Mouse (Mus musculus) lung, postnatal 14 days (tissue): Measurements from ENCODE around the gene Snx21.
"Not testable (repeated sequence)": the region's sequence is repeated elsewhere in the genome, so short reads cannot be mapped to it uniquely, and the experiment has no call there.

ENCODE experiments used
- DNase-seq: peaks from one replicate; pipeline ENCODE4 v3.0.0; 2021

Gene Snx21

GRCm38 (mm10) chr2:164795868-164796267 lies 10.2 kb downstream of the Snx21 start:
- DNase-seq, result no peak

- not testable (repeated sequence) for DNase-seq
These were observed 12.9 kb downstream of the Snx21 start for GRCm38 (mm10) chr2:164798554-164798953.

- no peak for DNase-seq
These were observed 14.8 kb downstream of the Snx21 start for GRCm38 (mm10) chr2:164800252-164801004.

- no peak for DNase-seq
These were observed 17.7 kb downstream of the Snx21 start for GRCm38 (mm10) chr2:164803201-164803920.

- DNase-seq, result no peak
These were observed 18.3 kb downstream of the Snx21 start for GRCm38 (mm10) chr2:164803921-164804313.

- DNase-seq, result peak; percentile 98
These were observed 19.1 kb downstream of the Snx21 start, which contains the start of the genes Acot8 and Zswim3 for GRCm38 (mm10) chr2:164804533-164805331. Acot8 (minus strand) TSS chr2:164804882. Zswim3 (plus strand) TSS chr2:164805098.

GRCm38 (mm10) chr2:164805332-164805718 lies 19.7 kb downstream of the Snx21 start:
- DNase-seq, result no peak

GRCm38 (mm10) chr2:164806614-164807013 lies 21.0 kb downstream of the Snx21 start:
- DNase-seq, result no peak

- DNase-seq, result no peak
These were observed 27.9 kb downstream of the Snx21 start for GRCm38 (mm10) chr2:164813557-164813956.

- no peak for DNase-seq
These were observed 29.7 kb downstream of the Snx21 start for GRCm38 (mm10) chr2:164815348-164815747.

GRCm38 (mm10) chr2:164815821-164816220 lies 30.2 kb downstream of the Snx21 start:
- no peak for DNase-seq

- no peak for DNase-seq
These were observed 31.6 kb downstream of the Snx21 start for GRCm38 (mm10) chr2:164817206-164817605.

GRCm38 (mm10) chr2:164817703-164818102 lies 32.1 kb downstream of the Snx21 start:
- DNase-seq, result no peak

GRCm38 (mm10) chr2:164821060-164821459 lies 35.4 kb downstream of the Snx21 start:
- DNase-seq, result no peak

GRCm38 (mm10) chr2:164822636-164823165 lies 37.1 kb downstream of the Snx21 start, which contains the start of gene Zswim1:
Zswim1 (plus strand) TSS chr2:164822686.
- peak; percentile 100 for DNase-seq

- DNase-seq, result no peak
These were observed 37.6 kb downstream of the Snx21 start for GRCm38 (mm10) chr2:164823181-164823585.

GRCm38 (mm10) chr2:164823969-164824368 lies 38.3 kb downstream of the Snx21 start:
- DNase-seq, result no peak

- DNase-seq, result no peak
These were observed 39.9 kb downstream of the Snx21 start for GRCm38 (mm10) chr2:164825521-164825920.

- no peak for DNase-seq
These were observed 41.7 kb downstream of the Snx21 start for GRCm38 (mm10) chr2:164827146-164827850.

- no peak for DNase-seq
These were observed 42.8 kb downstream of the Snx21 start, which contains the start of gene Spata25 for GRCm38 (mm10) chr2:164828437-164828836. Spata25 (minus strand) TSS chr2:164828537.

GRCm38 (mm10) chr2:164829090-164829489 lies 43.5 kb downstream of the Snx21 start:
- DNase-seq, result no peak

- DNase-seq, result no peak
These were observed 45.4 kb downstream of the Snx21 start for GRCm38 (mm10) chr2:164831029-164831428.
